Mouse (Mus musculus): ENCODE measurements around the gene Timm8a2. TPM values are rescaled to one million over a fixed set of nuclear protein-coding genes. Genes with fewer than 3 reads are reported as not detected.

The Timm8a2 gene
- under 1 TPM in 1 of 2 experiments, not detected in 1; 0.23 TPM for polyA plus RNA-seq (2017; shearing (Covaris generic))

DNA sequence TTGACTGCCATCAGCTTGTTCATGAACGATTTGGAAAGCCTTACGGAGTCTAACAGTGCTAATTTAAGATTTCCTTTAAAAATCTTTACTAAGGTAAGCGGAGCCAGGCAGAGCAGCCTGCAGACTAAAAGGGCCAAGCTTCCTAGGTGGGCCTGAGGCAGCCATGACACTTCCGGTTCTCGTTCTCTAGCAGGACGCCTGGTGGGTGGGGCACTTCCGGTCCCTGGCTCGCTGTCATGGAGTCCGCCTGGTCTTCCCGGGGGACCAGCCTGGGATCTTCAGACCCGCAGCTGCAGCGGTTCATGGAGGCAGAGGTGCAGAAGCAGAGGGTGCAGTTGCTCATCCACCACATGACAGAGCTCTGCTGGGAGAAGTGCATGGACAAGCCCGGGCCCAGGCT, at the start of gene Timm8a2:
Gene Timm8a2, plus strand, starts transcription at position 224 of the 400 bp plus-strand sequence.

Other genes starting within 250 kb of the Timm8a2 start
- 1 to 10 TPM; 6.0 to 9.0 TPM for gene Dock9, start 236.8 kb upstream of the Timm8a2 start, polyA plus RNA-seq (2017; shearing (Covaris generic))
- 100 to 1,000 TPM; 134 to 148 TPM for gene Ubac2, start 156.1 kb upstream of the Timm8a2 start, polyA plus RNA-seq (2017; shearing (Covaris generic))
- gene Gpr18, start 118.9 kb upstream of the Timm8a2 start, polyA plus RNA-seq (2017; shearing (Covaris generic)): 10 to 100 TPM; 64.0 to 73.4 TPM
- 100 to 1,000 TPM in 1 of 2 experiments, 10 to 100 TPM in 1; 82.5 to 230 TPM for gene Gpr183, start 69.5 kb upstream of the Timm8a2 start, polyA plus RNA-seq (2017; shearing (Covaris generic))
- gene Tm9sf2, start 72.4 kb downstream of the Timm8a2 start, polyA plus RNA-seq (2017; shearing (Covaris generic)): 100 to 1,000 TPM; 163 to 170 TPM
- gene Clybl, start 147.0 kb downstream of the Timm8a2 start, polyA plus RNA-seq (2017; shearing (Covaris generic)): 10 to 100 TPM in 1 of 2 experiments, 1 to 10 TPM in 1; 9.2 to 14.0 TPM